Mouse (Mus musculus) small intestine, adult 10 weeks (tissue): ENCODE results near the gene Prokr1. TPM values are rescaled to one million over a fixed set of nuclear protein-coding genes. Genes with fewer than 3 reads are reported as not detected.

Experiments
- polyA plus RNA-seq: library from polyadenylated mRNA; stranded (reverse); fragments of 350-450 nt; fragmentation: Illumina TruSeq; extraction: RNeasy Lipid Tissue Mini Kit (QIAGEN cat#74804); gene quantifications from one replicate; pipeline ENCODE4 v1.2.3, GENCODE M21; 2014; ENCODE audit warnings: low replicate concordance

Gene Prokr1
- 0.56 TPM for polyA plus RNA-seq

DNA sequence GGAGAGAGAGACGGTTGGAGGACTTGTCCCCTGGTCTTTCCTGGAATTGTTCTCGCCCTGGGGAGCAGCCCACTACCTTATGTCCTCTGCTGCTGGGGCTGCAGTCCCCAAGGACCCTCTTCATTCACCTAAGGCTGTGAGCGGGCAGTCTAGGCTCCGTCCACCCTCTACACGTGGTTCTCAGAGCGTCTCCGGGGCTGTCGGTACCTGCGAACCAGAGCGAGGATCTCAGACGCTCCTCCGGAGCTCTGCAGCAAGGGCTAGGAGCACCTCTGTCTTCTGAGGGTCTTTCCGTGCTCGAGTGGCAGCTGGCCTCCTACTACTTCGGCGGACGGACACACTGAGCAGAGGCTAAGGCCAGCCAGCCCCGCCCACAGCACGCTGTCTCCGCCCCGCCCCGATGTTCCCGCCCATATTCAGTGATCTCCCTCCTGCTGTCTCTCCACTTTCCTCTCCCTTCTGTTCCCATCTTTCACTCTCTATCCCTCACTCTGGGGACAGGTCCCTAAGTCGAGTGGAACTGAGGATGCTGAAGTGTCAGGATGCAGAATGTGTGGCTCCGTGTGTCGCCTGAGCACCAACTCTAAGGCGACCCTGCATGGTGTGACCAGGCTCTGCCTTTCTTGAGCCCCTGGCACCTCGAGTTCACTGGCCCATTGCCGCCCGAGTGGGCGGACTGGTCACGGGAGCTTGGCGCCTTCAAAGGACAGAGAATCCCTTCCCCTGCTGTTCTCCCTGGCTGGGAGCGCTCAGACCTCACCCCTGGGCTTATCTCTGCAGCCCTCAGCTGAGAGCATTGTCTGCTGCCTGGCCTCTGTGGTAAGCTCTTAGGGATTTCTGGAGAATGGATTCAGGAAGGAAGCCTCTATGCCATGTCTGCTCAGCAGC is at the start of gene Prokr1:
Gene Prokr1, minus strand, starts transcription at position 350 of the 888 bp plus-strand sequence.

GRCm38 (mm10) chr6:87532953-87533710 is 57.4 kb downstream of the Prokr1 start, which contains the start of gene Arhgap25:
Gene Arhgap25, minus strand, starts transcription at chr6:87533259.

Other genes with a start within 250 kb of the Prokr1 start
- not detected for gene Gkn1, start 239.8 kb downstream of the Prokr1 start, polyA plus RNA-seq
- gene Gkn2, start 217.4 kb downstream of the Prokr1 start, polyA plus RNA-seq, result not detected
- 0.56 TPM for gene Gkn3, start 201.8 kb downstream of the Prokr1 start, polyA plus RNA-seq
- gene Bmp10, start 161.7 kb downstream of the Prokr1 start, polyA plus RNA-seq, result not detected
- 0.74 TPM for gene Arhgap25, start 57.5 kb downstream of the Prokr1 start, polyA plus RNA-seq
- 6.0 TPM for gene Aplf, start 81.5 kb upstream of the Prokr1 start, polyA plus RNA-seq
- not detected for gene Efcc1, start 140.1 kb upstream of the Prokr1 start, polyA plus RNA-seq
- gene Gp9, start 187.3 kb upstream of the Prokr1 start, polyA plus RNA-seq, result not detected
- 29.1 TPM for gene Rab43, start 221.4 kb upstream of the Prokr1 start, polyA plus RNA-seq
- not detected for gene Gm45140, start 245.1 kb upstream of the Prokr1 start, polyA plus RNA-seq
- gene Isy1, start 248.1 kb upstream of the Prokr1 start, polyA plus RNA-seq, result 7.5 TPM